Mouse (Mus musculus) intestine, embryonic 15.5 days (tissue): ENCODE measurements at regions not wholly inside any gene's neighbourhood (a gene's known extent, or its start where the extent isn't known, plus 50 kb on each side); places are given as distances from the start of the nearest gene placed in this dataset.

Experiments
- ATAC-seq: fragments of 200-750 bp; cut with Nextera tagmentation; 2 replicates; pipeline ENCODE4 v1.8.0; 2017; ENCODE audit warnings: moderate TSS enrichment, moderate library complexity
- H3K27ac ChIP-seq: fragments of 300-500 bp; sonication (generic); 2 replicates; pipeline ENCODE4 v1.5.1; 2015; ENCODE audit warnings: mild to moderate bottlenecking, inconsistent platforms
- H3K27me3 ChIP-seq: fragments of 300-500 bp; sonication (generic); replicated peaks from 2 replicates; pipeline ENCODE4 v1.6.1; 2015; ENCODE audit warnings: inconsistent platforms
- H3K36me3 ChIP-seq: fragments of 300-500 bp; sonication (generic); 2 replicates; pipeline ENCODE4 v1.6.1; 2015; ENCODE audit warnings: inconsistent platforms
- H3K4me1 ChIP-seq: fragments of 300-500 bp; sonication (generic); replicated peaks from 2 replicates; pipeline ENCODE4 v1.6.1; 2015; ENCODE audit warnings: inconsistent platforms
- H3K4me2 ChIP-seq: fragments of 300-500 bp; sonication (generic); replicated peaks from 2 replicates; pipeline ENCODE4 v1.6.1; 2015; ENCODE audit warnings: mild to moderate bottlenecking, inconsistent platforms
- H3K4me3 ChIP-seq: fragments of 300-500 bp; sonication (generic); replicated peaks from 2 replicates; pipeline ENCODE4 v1.5.1; 2015; ENCODE audit warnings: inconsistent platforms
- H3K9ac ChIP-seq: fragments of 300-500 bp; sonication (generic); 2 replicates; pipeline ENCODE4 v1.6.1; 2015; ENCODE audit warnings: inconsistent platforms
- H3K9me3 ChIP-seq: fragments of 300-500 bp; sonication (generic); 2 replicates; pipeline ENCODE4 v1.6.1; 2016; ENCODE audit warnings: inconsistent platforms
- WGBS: fragments of 180-500 bp; shearing (Covaris S2); methylation state at CpG from one replicate; pipeline ENCODE4 v1.1.7; 2015; 5-methylcytosine and 5-hydroxymethylcytosine counted together

DNA sequence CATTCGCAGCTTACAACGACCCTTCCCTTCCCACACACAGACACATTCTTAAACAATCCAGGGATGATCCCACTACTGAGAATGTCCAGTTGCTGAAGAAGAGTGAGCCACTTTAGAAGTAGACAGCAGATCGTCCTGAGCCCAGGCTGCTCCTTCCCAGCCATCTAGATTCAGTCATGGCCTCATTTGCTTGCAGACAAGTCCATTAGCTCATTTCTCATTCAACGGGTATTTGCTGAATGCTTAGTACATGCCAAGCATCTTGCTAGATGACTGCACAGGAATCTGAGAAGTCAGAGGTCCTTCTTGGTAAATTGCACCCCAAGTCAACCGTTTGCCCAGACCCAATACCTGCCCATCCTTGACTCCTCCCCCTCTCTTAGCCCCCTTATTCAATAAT, 57.8 kb downstream of the Ier5 start:
- Histone ChIP-seq H3K27ac (no peak overlapping the region), H3K9me3 (no peaks in the 10 kb centered on the region), H3K27me3 (no peaks in the 10 kb centered on the region), H3K4me3 (no peak overlapping the region), H3K4me2 (no peak overlapping the region), H3K36me3 (no peaks in the 10 kb centered on the region), H3K4me1 (peaks cover 20% of the 10 kb centered on the region), H3K9ac (no peak overlapping the region)
- no peak for ATAC-seq
- WGBS, result 60% methylated on average over 5 of the region's 5 CpGs

DNA sequence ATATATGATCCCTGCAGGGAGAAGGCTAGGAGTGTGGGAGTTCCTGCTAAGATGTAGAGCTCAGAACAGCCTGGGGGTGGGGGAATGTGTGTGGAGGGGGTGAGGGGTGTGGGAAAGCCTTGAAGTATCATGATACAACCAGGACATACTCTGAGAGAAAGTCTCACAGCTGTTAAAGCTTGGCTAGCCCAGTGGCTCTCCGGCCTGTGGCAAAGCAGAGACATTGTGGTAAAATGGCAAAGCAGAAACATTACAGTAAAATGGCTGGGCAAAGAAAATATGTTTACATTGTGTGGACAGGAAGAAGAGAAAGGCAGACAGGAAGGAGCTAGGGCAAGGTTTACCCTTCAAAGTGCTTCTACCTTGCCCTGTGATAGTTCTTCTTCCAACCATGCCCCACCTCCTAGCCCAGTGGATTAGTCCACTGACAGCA, 58.5 kb downstream of the Ier5 start:
- Histone ChIP-seq H3K9me3 (no peaks in the 10 kb centered on the region), H3K27ac (peak overlapping the region; percentile 51; the same call in 1 of the 2 replicates), H3K9ac (no peak overlapping the region), H3K4me3 (no peak overlapping the region), H3K27me3 (no peaks in the 10 kb centered on the region), H3K4me1 (peaks cover 20% of the 10 kb centered on the region), H3K4me2 (no peak overlapping the region), H3K36me3 (no peaks in the 10 kb centered on the region)
- ATAC-seq, result peak; percentile 65
- 47% methylated on average over 1 of the region's 1 CpGs for WGBS

DNA sequence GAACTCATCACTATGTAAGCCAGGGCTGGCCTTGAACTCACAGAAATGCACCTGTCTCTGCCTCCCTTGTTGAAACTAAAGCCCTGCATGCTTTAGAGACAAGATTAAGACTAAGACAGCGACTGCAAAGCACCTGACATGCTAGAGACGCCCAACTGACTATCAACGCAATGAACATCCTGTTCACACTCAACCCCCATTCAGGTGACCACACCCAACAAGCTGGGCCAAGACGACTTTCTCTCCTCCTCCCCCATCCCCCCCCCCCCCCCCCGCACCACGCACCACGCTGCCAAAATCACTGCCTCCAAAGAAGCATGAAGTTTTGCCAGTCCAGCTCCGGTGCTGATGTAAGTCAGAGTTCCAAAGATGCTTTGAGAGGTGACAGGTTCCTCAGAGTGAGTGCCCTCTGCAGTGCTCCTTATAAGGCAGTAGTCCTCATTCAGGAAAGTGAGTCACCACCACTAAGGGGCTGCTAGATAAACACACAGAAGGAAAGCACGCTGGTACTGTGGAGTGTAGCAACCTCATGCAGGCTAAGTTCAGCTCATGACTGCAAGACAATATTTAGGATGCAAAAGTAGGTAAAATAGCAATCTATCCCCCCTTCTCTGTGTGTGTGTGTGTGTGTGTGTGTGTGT, 59.2 kb downstream of the Ier5 start:
- Histone ChIP-seq H3K9ac (no peak overlapping the region), H3K9me3 (no peaks in the 10 kb centered on the region), H3K4me1 (peaks cover 20% of the 10 kb centered on the region), H3K27me3 (no peaks in the 10 kb centered on the region), H3K36me3 (no peaks in the 10 kb centered on the region), H3K4me2 (no peak overlapping the region), H3K4me3 (no peak overlapping the region), H3K27ac (peak overlapping the region; percentile 54; the same call in 1 of the 2 replicates)
- peak; percentile 77 for ATAC-seq
- 24% methylated on average over 7 of the region's 9 CpGs for WGBS

DNA sequence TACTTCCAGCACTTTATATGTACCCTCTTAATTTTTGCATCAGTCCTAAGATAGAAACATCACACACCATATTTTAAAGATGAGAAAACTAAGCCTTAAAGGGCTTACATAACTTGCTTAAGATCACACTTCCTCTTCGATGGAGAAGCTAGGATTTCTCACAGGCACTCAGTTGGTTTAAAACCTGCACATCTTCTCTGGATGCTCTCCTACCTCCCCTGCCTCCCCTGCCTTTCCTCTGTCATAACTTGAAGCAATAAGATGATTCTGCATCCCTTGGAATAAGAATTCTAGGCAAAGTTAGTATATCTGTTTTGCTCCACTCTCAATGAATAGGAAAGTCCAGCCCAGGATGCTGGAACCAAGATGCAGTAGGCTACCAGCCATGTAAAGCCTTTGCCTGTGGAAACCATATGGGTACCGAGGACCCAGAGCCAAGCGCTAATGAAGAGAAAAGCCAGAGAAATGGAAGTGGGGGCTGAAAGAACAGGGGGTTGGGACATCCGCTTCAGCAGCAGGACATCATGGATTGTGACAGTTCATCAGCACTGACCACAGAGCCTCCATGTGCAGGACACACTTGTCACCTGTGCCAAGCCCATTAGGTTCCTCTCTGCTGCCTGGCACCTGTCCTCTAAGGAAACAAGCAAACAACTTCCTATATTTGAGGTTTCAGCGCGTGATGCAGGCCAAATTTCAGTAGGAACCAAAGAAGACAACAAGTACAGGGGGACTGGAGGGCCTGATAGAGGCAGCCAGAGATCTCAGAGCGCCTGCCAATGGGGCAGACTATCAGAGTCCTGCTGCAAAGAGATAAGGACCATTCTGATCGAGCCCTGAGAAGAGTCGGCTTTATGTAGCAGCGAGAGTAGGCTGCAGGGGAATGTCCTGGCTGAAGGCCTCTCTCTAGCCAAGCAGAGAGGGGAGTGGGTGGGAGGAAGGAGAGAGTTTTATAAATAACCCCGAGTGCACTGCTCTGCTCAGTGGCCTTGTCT, 60.5 kb downstream of the Ier5 start:
- Histone ChIP-seq H3K27me3 (no peaks in the 10 kb centered on the region), H3K9me3 (no peaks in the 10 kb centered on the region), H3K4me3 (no peak overlapping the region), H3K4me2 (no peak overlapping the region), H3K4me1 (peaks cover 20% of the 10 kb centered on the region), H3K27ac (no peak overlapping the region), H3K9ac (no peak overlapping the region), H3K36me3 (no peaks in the 10 kb centered on the region)
- peak; percentile 62 for ATAC-seq
- 59% methylated on average over 11 of the region's 11 CpGs for WGBS

DNA sequence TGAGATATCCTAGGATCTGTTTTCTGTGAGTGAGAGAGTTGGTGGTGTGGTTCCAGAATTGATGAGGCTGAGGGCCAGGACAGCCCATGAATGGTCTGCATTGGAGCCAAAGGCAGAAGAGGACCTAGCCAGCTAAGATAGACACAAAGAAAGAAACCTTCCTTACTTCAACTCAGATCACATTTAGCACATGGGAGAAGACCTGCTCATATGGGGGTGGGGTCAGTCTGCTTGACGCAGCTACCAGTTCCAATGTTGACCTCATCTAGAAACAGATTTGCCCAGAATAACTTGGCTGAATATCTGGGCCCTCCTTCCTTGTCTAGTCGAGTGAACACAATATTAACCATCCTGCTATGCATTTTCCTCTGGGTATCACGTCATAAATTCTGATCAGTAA, 62.0 kb downstream of the Ier5 start:
- Histone ChIP-seq H3K9me3 (no peaks in the 10 kb centered on the region), H3K27me3 (no peaks in the 10 kb centered on the region), H3K27ac (no peak overlapping the region), H3K4me1 (peaks cover 20% of the 10 kb centered on the region), H3K4me2 (no peak overlapping the region), H3K4me3 (no peak overlapping the region), H3K9ac (no peak overlapping the region), H3K36me3 (no peaks in the 10 kb centered on the region)
- no peak for ATAC-seq
- WGBS, result 76% methylated on average over 3 of the region's 3 CpGs

DNA sequence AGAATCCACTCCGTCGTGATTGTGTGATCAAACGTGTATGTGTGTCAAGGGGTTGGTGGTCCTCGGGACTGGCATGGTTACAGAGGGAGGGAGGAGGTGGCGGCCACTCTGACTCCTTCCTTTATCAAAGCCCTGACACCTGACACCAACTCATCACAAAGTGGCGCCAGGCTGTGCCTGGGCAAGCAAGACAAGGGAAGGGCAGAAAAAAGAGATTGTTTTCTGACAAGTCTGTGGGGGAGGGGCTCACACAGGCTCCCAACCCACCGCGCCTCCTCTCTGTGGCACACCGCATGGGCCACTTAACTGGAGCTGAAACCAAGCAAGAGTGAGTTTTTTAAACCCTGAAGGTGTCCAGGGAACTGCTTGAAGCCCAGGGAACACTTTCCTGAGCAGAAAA, 68.5 kb downstream of the Ier5 start:
- no peaks in the 10 kb centered on the region for H3K27me3 ChIP-seq
- H3K4me1 ChIP-seq, result peaks cover 8% of the 10 kb centered on the region
- no peak for ATAC-seq
- H3K27ac ChIP-seq, result no peak overlapping the region
- H3K4me2 ChIP-seq, result no peak overlapping the region
- WGBS, result 39% methylated on average over 9 of the region's 9 CpGs
- no peaks in the 10 kb centered on the region for H3K36me3 ChIP-seq
- H3K4me3 ChIP-seq, result no peak overlapping the region
- H3K9me3 ChIP-seq, result no peaks in the 10 kb centered on the region
- H3K9ac ChIP-seq, result no peak overlapping the region

DNA sequence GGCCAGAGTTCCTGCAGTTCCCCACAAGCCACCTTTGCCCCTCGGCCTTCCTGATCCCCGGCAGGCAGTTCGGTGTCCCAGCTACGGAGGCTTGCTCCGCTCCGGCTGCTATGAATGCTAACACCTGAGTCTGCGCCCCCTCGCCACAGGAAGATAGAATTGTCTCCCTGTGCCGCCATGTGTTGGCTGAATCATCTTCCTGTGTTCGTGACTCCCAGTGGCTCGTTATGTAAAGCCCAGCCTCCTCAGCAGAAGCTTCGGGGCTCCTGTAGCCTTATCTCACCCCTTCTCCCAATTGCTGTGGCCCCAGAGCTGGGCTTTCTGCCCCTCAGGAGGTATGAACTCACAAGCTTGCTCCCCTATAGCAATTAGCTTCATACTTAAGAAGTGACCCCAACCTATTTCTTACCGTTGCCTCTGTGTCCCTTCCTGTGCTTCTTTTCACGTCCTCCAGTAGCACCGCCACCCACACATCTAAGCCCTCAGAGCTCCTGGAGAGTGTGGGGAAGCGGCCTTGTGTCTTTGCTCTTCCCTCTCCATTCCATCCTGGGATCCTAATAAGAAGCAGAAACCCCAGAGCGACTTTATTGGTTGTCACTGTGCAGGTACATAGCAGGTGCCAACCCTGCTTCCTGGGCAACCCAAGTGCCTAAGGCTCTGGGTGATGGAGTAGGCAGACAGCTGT, 70.1 kb downstream of the Ier5 start:
- WGBS, result 59% methylated on average over 17 of the region's 17 CpGs
- H3K4me2 ChIP-seq, result peak overlapping the region; percentile 20; the same call in 1 of the 2 replicates
- H3K4me3 ChIP-seq, result no peak overlapping the region
- H3K27me3 ChIP-seq, result no peaks in the 10 kb centered on the region
- no peak for ATAC-seq
- no peak overlapping the region for H3K9ac ChIP-seq
- no peaks in the 10 kb centered on the region for H3K9me3 ChIP-seq
- no peaks in the 10 kb centered on the region for H3K36me3 ChIP-seq
- H3K27ac ChIP-seq, result no peak overlapping the region
- H3K4me1 ChIP-seq, result peaks cover 8% of the 10 kb centered on the region

DNA sequence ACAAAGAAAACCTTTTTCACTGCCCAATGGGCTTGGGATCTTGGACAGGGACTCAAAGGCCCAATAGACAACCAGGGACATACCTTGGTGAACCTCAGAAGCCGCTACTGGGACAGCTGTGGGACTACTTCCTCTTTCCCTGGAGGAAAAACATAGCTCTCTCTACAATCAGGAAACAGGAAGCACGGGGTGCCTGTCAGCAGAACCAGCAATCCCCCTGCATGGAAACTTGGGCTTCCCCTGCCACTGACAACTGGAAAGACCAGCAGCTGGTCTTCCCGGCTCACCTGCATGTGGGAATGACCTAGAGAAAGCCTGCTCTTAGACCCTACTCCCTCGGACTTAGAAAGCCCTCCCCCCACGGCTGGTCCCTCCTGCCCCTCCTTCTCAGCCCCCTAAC, 70.7 kb downstream of the Ier5 start:
- H3K27me3 ChIP-seq, result no peaks in the 10 kb centered on the region
- peaks cover 8% of the 10 kb centered on the region for H3K4me1 ChIP-seq
- H3K4me2 ChIP-seq, result peak overlapping the region; percentile 20; the same call in 1 of the 2 replicates
- H3K4me3 ChIP-seq, result no peak overlapping the region
- no peak overlapping the region for H3K9ac ChIP-seq
- peak; percentile 13 for ATAC-seq
- H3K36me3 ChIP-seq, result no peaks in the 10 kb centered on the region
- H3K27ac ChIP-seq, result peak overlapping the region; percentile 15; the same call in 1 of the 2 replicates
- no peaks in the 10 kb centered on the region for H3K9me3 ChIP-seq
- 42% methylated on average over 5 of the region's 5 CpGs for WGBS

DNA sequence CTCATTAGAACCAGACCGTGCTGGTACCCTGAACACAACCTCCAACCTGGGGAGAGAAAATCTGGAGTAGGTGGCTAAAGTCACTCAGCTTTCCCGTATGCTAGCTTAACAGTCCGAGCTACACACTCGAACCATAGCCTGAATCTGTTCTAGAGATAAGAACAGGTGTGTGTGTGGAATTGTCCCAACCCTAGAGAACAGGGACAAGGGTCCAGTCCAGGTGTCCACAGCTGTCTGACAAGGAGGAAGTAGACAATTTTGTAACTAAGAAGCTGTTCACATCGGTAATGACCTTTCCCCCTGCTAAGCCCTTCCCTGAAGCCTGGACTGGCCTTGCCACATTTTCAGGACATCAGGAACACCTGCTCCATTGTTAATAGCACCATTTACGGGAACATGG, 71.3 kb downstream of the Ier5 start:
- Histone ChIP-seq H3K9ac (no peak overlapping the region), H3K4me1 (peaks cover 8% of the 10 kb centered on the region), H3K4me2 (peak overlapping the region; percentile 22), H3K27ac (peak overlapping the region; percentile 20), H3K36me3 (no peaks in the 10 kb centered on the region), H3K27me3 (no peaks in the 10 kb centered on the region), H3K9me3 (no peaks in the 10 kb centered on the region), H3K4me3 (no peak overlapping the region)
- 42% methylated on average over 6 of the region's 6 CpGs for WGBS
- ATAC-seq, result peak; percentile 84

DNA sequence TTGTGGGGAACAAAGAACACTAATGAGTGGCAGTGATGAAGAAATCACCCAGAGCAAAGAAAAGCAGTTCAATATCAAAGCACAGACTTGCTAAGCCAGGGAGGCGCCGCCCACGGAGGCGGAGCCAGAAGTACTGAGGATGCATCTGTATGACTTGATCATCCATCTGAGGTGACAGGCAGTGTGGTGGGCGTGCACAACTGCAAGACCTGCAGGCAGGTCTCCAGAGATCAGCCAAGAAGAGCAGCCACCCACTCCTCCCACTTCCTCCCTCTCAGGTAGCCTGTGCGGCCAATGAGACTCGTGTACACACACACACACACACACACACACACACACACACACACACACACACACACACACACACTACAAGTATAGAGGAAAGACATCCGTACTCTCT, 71.9 kb downstream of the Ier5 start:
- ATAC-seq, result peak; percentile 55
- Histone ChIP-seq H3K9ac (no peak overlapping the region), H3K27ac (no peak overlapping the region), H3K9me3 (no peaks in the 10 kb centered on the region), H3K4me1 (peaks cover 8% of the 10 kb centered on the region), H3K4me3 (no peak overlapping the region), H3K36me3 (no peaks in the 10 kb centered on the region), H3K4me2 (peak overlapping the region; percentile 22; the same call in 1 of the 2 replicates), H3K27me3 (no peaks in the 10 kb centered on the region)
- 23% methylated on average over 7 of the region's 8 CpGs for WGBS

DNA sequence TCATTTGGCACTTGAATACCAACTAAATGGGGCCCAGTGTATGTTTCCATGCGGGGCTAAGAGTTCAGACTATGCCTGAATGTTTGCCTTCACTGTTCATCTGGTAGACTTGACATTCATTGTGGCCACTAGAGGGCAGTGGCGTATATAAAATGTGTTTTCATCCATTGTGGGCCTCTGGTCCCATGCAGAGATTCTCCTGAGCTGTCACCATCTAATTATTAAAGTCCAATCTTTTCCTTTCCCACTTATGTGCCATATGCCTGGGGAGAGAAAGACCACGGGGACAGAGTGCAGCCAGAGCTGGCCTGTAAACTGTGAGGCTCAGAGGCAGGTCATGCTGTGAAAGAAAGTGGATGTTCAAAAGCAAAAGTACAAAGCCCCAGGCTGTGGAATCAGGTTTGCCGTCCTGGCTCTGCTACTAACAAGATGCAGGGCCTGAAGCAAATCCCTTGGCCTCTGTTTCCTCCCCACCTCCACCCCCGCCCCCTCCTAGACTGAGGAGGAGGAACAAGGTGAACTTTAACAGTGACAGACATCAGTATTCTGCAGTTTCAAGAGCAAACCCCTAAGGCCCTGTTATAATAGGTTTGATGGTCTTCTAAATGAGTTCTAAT, 73.5 kb downstream of the Ier5 start:
- Histone ChIP-seq H3K9ac (no peak overlapping the region), H3K9me3 (no peaks in the 10 kb centered on the region), H3K36me3 (no peaks in the 10 kb centered on the region), H3K4me1 (peaks cover 8% of the 10 kb centered on the region), H3K4me2 (no peak overlapping the region), H3K4me3 (no peak overlapping the region), H3K27me3 (no peaks in the 10 kb centered on the region), H3K27ac (no peak overlapping the region)
- 16% methylated on average over 5 of the region's 5 CpGs for WGBS
- 0 out of 2 replicates have a peak, but pooled peaks have one; percentile 34 for ATAC-seq

DNA sequence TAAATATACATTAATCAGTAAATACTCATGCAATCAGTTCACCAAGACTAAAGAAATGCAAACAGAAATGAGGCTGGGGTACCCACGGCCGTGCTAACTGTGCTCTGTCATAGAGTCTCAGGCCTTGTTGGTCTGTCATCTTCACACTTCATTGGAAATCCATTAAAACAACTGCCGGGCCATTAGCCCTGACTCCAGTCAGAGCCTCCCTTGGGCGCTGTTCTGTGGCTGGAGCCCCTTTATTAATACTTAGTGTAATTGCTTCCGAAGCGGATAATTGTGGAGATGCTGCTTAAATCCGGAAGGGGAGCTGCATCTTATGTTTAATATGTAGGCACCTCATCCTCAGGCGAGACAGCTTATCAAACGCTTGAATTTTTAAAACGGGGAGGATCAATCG, 76.1 kb downstream of the Ier5 start:
- WGBS, result 76% methylated on average over 11 of the region's 11 CpGs
- Histone ChIP-seq H3K9ac (no peak overlapping the region), H3K36me3 (no peaks in the 10 kb centered on the region), H3K4me2 (no peak overlapping the region), H3K27ac (no peak overlapping the region), H3K9me3 (no peaks in the 10 kb centered on the region), H3K4me1 (peaks cover 5% of the 10 kb centered on the region), H3K4me3 (no peak overlapping the region), H3K27me3 (no peaks in the 10 kb centered on the region)
- no peak for ATAC-seq
